Mouse (Mus musculus): ENCODE measurements around the gene Ssx2ip. TPM values are rescaled to one million over a fixed set of nuclear protein-coding genes. Genes with fewer than 3 reads are reported as not detected.

Gene Ssx2ip
- polyA plus RNA-seq, 1 experiment from 2014 or later: 21.4 TPM

DNA sequence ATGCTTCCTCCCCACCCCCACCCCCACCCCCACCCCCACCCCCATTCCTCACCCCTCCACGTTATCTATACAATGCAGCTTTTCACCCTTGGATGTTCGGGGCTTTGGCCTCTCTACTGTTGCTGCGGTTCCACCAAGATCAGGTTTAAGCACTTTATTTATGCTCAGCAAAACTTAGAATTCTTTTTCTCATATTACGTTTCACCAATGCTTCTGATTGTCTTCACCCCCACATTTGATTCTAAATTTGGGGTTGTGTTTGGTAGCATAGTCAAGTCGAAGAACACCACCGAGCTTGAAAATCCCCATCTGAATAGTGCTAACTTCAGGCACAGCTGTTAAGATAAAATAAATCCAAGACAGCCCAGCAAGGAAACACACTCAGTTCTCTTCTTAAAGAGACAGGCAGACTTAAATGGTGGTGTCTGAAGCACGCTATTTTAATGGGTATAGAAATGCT is 10.8 kb upstream of the Ssx2ip start:
- Histone ChIP-seq H3K4me2 (ENCODE audit: low read depth, severe bottlenecking) (no peak overlapping the region), H3K9ac (ENCODE audit: low read length) (no peak overlapping the region), H3K27me3 (ENCODE audit: control insufficient read depth, insufficient read depth, low read length) (no peaks in the 10 kb centered on the region), H3K9me3 (ENCODE audit: control insufficient read depth, low read length) (no peaks in the 10 kb centered on the region), H3K4me1 (ENCODE audit: control insufficient read depth, insufficient read depth, low read length) (no peaks in the 10 kb centered on the region), H3K36me3 (ENCODE audit: control insufficient read depth, insufficient read depth, low read length) (no peaks in the 10 kb centered on the region), H3K27ac (replicated peaks; ENCODE audit: low read depth, low read length) (no peak overlapping the region), H3K4me3 (ENCODE audit: low read depth, low read length) (no peak overlapping the region)
- no peak for ATAC-seq (ENCODE audit: insufficient number of reproducible peaks, low FRiP score, low TSS enrichment, low read depth)
- no peak for DNase-seq (ENCODE audit: low spot score)
- 47% methylated on average over 7 of the region's 7 CpGs for WGBS

GRCm38 (mm10) chr3:146396256-146396655 is 8.2 kb upstream of the Ssx2ip start:
- no peak overlapping the region for H3K9ac ChIP-seq (ENCODE audit: low read length)
- H3K36me3 ChIP-seq (ENCODE audit: control insufficient read depth, insufficient read depth, low read length): no peaks in the 10 kb centered on the region
- H3K27me3 ChIP-seq (ENCODE audit: control insufficient read depth, insufficient read depth, low read length): no peaks in the 10 kb centered on the region
- H3K4me1 ChIP-seq (ENCODE audit: control insufficient read depth, insufficient read depth, low read length): no peaks in the 10 kb centered on the region
- 85% methylated on average over 6 of the region's 6 CpGs for WGBS
- no peaks in the 10 kb centered on the region for H3K9me3 ChIP-seq (ENCODE audit: control insufficient read depth, low read length)
- ATAC-seq (ENCODE audit: insufficient number of reproducible peaks, low FRiP score, low TSS enrichment, low read depth) (no peak), DNase-seq (ENCODE audit: low spot score) (no peak)
- H3K27ac ChIP-seq (replicated peaks; ENCODE audit: low read depth, low read length): no peak overlapping the region
- no peak overlapping the region for H3K4me2 ChIP-seq (ENCODE audit: low read depth, severe bottlenecking)
- no peak overlapping the region for H3K4me3 ChIP-seq (ENCODE audit: low read depth, low read length)

DNA sequence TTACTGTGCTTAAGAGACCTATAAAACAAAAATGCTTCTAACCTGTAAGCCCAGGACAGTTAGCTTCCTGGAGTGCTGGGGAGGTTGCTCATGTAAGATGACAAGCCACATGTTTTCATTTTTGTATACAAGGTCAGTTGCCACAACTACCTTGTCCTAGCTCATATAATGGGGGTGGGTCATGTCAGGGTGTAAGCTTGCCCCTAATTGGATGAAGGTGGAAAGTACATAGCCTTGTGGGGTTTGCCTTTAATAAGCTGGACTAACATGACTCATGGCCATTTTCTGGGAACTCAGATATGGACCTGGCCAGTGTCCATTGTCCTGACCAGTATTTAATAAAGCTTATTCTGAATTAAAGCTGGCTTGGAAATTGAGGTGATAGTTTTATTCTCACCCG is 7.5 kb upstream of the Ssx2ip start:
- no peak overlapping the region for H3K27ac ChIP-seq (replicated peaks; ENCODE audit: low read depth, low read length)
- H3K36me3 ChIP-seq (ENCODE audit: control insufficient read depth, insufficient read depth, low read length): no peaks in the 10 kb centered on the region
- H3K27me3 ChIP-seq (ENCODE audit: control insufficient read depth, insufficient read depth, low read length): no peaks in the 10 kb centered on the region
- H3K4me1 ChIP-seq (ENCODE audit: control insufficient read depth, insufficient read depth, low read length): no peaks in the 10 kb centered on the region
- no peaks in the 10 kb centered on the region for H3K9me3 ChIP-seq (ENCODE audit: control insufficient read depth, low read length)
- no peak overlapping the region for H3K4me2 ChIP-seq (ENCODE audit: low read depth, severe bottlenecking)
- DNase-seq (ENCODE audit: low spot score) (no peak), ATAC-seq (ENCODE audit: insufficient number of reproducible peaks, low FRiP score, low TSS enrichment, low read depth) (no peak)
- WGBS: 95% methylated on average over 1 of the region's 1 CpGs
- no peak overlapping the region for H3K4me3 ChIP-seq (ENCODE audit: low read depth, low read length)
- H3K9ac ChIP-seq (ENCODE audit: low read length): no peak overlapping the region

GRCm38 (mm10) chr3:146397847-146398246 is 6.6 kb upstream of the Ssx2ip start:
- no peak for ATAC-seq (ENCODE audit: insufficient number of reproducible peaks, low FRiP score, low TSS enrichment, low read depth)
- H3K4me1 ChIP-seq (ENCODE audit: control insufficient read depth, insufficient read depth, low read length): no peaks in the 10 kb centered on the region
- WGBS: 89% methylated on average over 4 of the region's 4 CpGs

DNA sequence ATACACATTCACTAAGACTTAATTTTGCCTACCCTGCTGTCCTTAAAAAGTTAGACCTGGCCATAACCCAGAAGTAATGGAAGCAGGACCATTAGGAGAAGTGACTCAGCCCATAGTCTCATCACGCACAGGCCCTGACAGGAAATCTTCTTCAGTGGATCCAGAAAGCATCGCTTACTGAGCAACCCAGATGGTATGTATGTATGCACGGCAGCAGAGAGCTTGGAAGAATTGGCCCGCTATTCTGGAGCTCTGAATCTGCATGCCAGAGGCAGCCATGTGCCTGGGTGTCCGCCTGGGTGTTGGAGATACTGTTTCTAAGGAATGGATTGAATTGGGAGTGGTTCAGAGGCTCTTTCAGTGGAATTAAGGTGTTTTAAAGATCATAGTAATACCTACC is 5.2 kb upstream of the Ssx2ip start:
- H3K36me3 ChIP-seq (ENCODE audit: control insufficient read depth, insufficient read depth, low read length): no peaks in the 10 kb centered on the region
- no peak overlapping the region for H3K9ac ChIP-seq (ENCODE audit: low read length)
- 87% methylated on average over 5 of the region's 5 CpGs for WGBS
- ATAC-seq (ENCODE audit: insufficient number of reproducible peaks, low FRiP score, low TSS enrichment, low read depth) (no peak), DNase-seq (ENCODE audit: low spot score) (no peak)
- H3K4me2 ChIP-seq (ENCODE audit: low read depth, severe bottlenecking): no peak overlapping the region
- 0 out of 2 replicates have a peak, but pooled peaks cover 3% of the 10 kb centered on the region for H3K4me1 ChIP-seq (ENCODE audit: control insufficient read depth, insufficient read depth, low read length)
- H3K27ac ChIP-seq (replicated peaks; ENCODE audit: low read depth, low read length): no peak overlapping the region
- H3K9me3 ChIP-seq (ENCODE audit: control insufficient read depth, low read length): no peaks in the 10 kb centered on the region
- H3K27me3 ChIP-seq (ENCODE audit: control insufficient read depth, insufficient read depth, low read length): no peaks in the 10 kb centered on the region
- H3K4me3 ChIP-seq (ENCODE audit: low read depth, low read length): no peak overlapping the region

More at GRCm38 (mm10) chr3:146397847-146398246, 6.6 kb upstream of the Ssx2ip start:
- H3K27ac ChIP-seq (replicated peaks; ENCODE audit: low read depth, low read length): no peak overlapping the region
- H3K4me2 ChIP-seq (ENCODE audit: low read depth, severe bottlenecking): no peak overlapping the region
- H3K36me3 ChIP-seq (ENCODE audit: control insufficient read depth, insufficient read depth, low read length): no peaks in the 10 kb centered on the region
- H3K4me3 ChIP-seq (ENCODE audit: low read depth, low read length): no peak overlapping the region
- no peak for DNase-seq (ENCODE audit: low spot score)
- no peak overlapping the region for H3K9ac ChIP-seq (ENCODE audit: low read length)
- no peaks in the 10 kb centered on the region for H3K9me3 ChIP-seq (ENCODE audit: control insufficient read depth, low read length)
- no peaks in the 10 kb centered on the region for H3K27me3 ChIP-seq (ENCODE audit: control insufficient read depth, insufficient read depth, low read length)

GRCm38 (mm10) chr3:146403770-146404169 is 672 bp upstream of the Ssx2ip start:
- no peaks in the 10 kb centered on the region for H3K36me3 ChIP-seq (ENCODE audit: control insufficient read depth, insufficient read depth, low read length)
- 42% methylated on average over 3 of the region's 3 CpGs for WGBS
- H3K4me3 ChIP-seq (ENCODE audit: low read depth, low read length): peak overlapping the region; percentile 90
- no peaks in the 10 kb centered on the region for H3K27me3 ChIP-seq (ENCODE audit: control insufficient read depth, insufficient read depth, low read length)
- DNase-seq (ENCODE audit: low spot score) (no peak), ATAC-seq (ENCODE audit: insufficient number of reproducible peaks, low FRiP score, low TSS enrichment, low read depth) (no peak)
- H3K4me2 ChIP-seq (ENCODE audit: low read depth, severe bottlenecking): peak overlapping the region; percentile 86
- H3K27ac ChIP-seq (replicated peaks; ENCODE audit: low read depth, low read length): no peak overlapping the region
- H3K9me3 ChIP-seq (ENCODE audit: control insufficient read depth, low read length): no peaks in the 10 kb centered on the region
- peaks cover 14% of the 10 kb centered on the region for H3K4me1 ChIP-seq (ENCODE audit: control insufficient read depth, insufficient read depth, low read length)
- no peak overlapping the region for H3K9ac ChIP-seq (ENCODE audit: low read length)

DNA sequence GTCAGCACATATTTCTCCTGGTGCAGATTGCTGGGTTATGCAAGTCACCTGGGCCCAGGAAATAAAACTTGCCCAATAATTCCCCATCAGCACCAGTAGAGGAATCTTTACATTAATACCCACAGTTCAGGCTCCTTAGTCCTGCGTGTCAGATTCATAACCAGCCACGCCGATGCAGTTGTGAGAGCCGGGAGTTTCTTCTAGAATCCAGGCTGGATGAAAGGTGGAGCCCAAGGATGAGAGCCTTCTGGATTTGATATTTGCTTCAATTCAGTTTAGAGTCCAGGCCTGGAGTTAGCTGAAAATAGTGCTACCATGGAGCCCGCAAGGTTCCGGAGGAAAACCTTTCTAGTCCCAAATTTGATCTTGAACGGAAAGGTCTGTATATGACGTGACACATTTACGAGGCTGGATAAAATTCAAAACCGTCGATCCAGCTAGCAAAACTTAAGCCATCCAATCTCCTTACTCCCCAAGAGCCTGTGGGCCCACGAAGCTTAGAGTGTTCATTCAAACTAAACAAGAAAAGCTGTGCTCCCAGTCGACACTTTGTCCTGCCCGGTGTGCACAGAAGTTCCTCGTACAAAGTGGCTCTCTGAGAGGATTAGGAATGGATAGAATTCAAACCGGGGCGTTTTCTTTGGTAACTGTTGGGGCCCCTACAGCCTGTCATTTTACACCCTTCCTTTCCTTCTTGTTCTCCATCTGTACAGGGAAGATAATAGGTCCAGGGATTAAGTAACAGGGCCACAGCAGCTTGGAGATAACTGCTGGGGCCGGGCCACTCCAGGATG is 968 bp downstream of the Ssx2ip start:
- no peaks in the 10 kb centered on the region for H3K36me3 ChIP-seq (ENCODE audit: control insufficient read depth, insufficient read depth, low read length)
- H3K4me2 ChIP-seq (ENCODE audit: low read depth, severe bottlenecking): peak overlapping the region; percentile 86
- H3K4me1 ChIP-seq (ENCODE audit: control insufficient read depth, insufficient read depth, low read length): peaks cover 14% of the 10 kb centered on the region
- no peak overlapping the region; the same call in 1 of the 2 replicates for H3K27ac ChIP-seq (replicated peaks; ENCODE audit: low read depth, low read length)
- 35% methylated on average over 18 of the region's 18 CpGs for WGBS
- ATAC-seq (ENCODE audit: insufficient number of reproducible peaks, low FRiP score, low TSS enrichment, low read depth): no peak
- peak overlapping the region; percentile 90 for H3K4me3 ChIP-seq (ENCODE audit: low read depth, low read length)
- H3K9ac ChIP-seq (ENCODE audit: low read length): peak overlapping the region; percentile 87
- H3K27me3 ChIP-seq (ENCODE audit: control insufficient read depth, insufficient read depth, low read length): no peaks in the 10 kb centered on the region
- no peaks in the 10 kb centered on the region for H3K9me3 ChIP-seq (ENCODE audit: control insufficient read depth, low read length)
- DNase-seq (ENCODE audit: low spot score): no peak

- Histone ChIP-seq H3K27me3 (ENCODE audit: control insufficient read depth, insufficient read depth, low read length) (no peaks in the 10 kb centered on the region), H3K9me3 (ENCODE audit: control insufficient read depth, low read length) (no peaks in the 10 kb centered on the region), H3K27ac (replicated peaks; ENCODE audit: low read depth, low read length) (no peak overlapping the region), H3K4me1 (ENCODE audit: control insufficient read depth, insufficient read depth, low read length) (peaks cover 14% of the 10 kb centered on the region), H3K36me3 (ENCODE audit: control insufficient read depth, insufficient read depth, low read length) (no peaks in the 10 kb centered on the region), H3K4me2 (ENCODE audit: low read depth, severe bottlenecking) (peak overlapping the region; percentile 86), H3K9ac (ENCODE audit: low read length) (peak overlapping the region; percentile 22; the same call in 1 of the 2 replicates), H3K4me3 (ENCODE audit: low read depth, low read length) (no peak overlapping the region)
- DNase-seq (ENCODE audit: low spot score) (no peak), ATAC-seq (ENCODE audit: insufficient number of reproducible peaks, low FRiP score, low TSS enrichment, low read depth) (no peak)
- 50% methylated on average over 5 of the region's 5 CpGs for WGBS
These were observed 1.5 kb downstream of the Ssx2ip start for GRCm38 (mm10) chr3:146406007-146406341.
